Mouse (Mus musculus) right cerebral cortex, postnatal 36 days (tissue): ENCODE measurements around the gene Zkscan14.
"Not testable (repeated sequence)": the region's sequence is repeated elsewhere in the genome, so short reads cannot be mapped to it uniquely, and the experiment has no call there.

ENCODE experiments used
- DNase-seq, 2 experiments: peaks; one replicate each; pipeline ENCODE4 v3.0.0; 2022; ENCODE audit warnings: low spot score in 2 of 2, mixed read lengths in 1 of 2

The Zkscan14 gene

DNA sequence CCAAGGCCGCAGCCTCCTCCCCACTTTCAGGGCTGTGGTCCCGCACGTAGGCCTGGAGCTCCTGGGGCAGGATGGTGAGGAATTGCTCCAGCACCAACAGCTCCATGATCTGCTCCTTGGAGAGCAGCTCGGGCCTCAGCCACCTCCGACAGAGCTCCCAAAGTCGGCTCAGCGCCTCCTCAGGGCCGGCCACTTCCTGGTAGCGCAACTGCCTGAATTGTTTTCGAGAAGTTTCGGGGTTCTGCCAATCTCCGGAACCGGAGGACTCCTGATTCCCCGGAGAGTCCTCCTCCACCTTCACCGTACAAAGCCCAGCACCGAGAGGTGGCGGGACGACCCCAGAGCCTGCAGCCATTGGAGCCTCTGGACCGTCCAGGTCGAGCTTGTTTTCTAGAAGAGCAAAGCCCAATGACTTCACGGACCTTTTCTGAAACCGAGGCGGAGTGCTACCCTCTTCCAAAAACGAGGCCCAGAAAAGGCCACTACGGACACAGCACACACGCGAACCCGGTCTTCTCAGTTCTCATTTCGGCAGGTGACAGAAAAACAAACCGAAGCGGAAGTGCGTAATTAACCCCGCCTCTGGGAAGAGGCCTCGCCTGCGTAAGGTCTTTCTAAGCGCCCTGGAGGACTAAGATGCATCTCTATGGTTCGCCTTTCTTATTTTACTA is at the start of gene Zkscan14:
TSS of gene Zkscan14 (minus strand) at position 548 of the 671 bp plus-strand sequence.
- DNase-seq, result peak; percentile 60 to 63

GRCm38 (mm10) chr5:145249520-145249919 is 47.9 kb upstream of the Zkscan14 start:
- no peak for DNase-seq

DNA sequence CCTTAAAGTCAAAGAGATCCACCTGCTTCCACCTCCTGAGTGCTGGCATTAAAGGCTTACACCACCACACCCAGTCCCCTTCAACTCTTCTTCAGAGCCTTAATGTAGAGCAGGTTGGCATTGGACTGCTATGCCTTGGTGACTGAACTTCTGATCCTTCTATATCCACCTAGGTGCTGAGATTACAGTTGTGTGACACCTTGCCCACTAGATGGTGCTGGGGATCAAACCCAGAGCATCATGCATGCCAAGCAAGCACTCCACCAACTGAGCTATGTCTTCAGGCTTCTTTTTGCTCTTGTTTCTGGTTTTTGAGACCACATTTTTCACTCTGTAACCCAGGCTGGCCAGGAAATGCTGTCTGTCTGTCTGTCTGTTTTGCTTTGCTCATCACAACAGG is 33.0 kb upstream of the Zkscan14 start:
- no peak for DNase-seq

DNA sequence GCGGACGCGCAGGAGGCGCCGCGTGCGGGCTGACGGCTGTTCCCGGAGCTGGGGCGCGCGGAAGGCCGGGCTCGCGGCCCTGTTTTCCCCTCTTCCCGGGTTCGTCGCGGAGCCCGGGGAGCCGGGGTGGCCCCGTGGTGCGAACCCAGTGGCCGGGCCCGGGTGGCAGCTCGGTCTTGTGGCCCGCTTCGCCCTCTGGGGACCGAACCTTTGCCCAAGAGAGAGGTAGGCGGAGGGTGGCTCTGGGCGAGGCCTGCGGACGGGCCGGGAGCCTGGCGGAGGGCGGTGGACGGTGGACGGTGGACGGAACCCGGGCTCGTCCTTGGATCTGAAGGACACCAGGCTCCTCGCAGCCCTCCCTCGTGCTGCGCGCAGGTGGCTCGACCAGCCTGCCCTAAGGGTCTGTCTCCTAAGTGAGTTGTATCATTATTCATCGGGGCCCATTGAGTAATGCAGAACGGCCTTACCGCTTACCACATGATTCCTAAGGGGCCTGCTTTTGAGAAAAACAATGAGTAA is 30.3 kb upstream of the Zkscan14 start:
- DNase-seq, result no peak

DNA sequence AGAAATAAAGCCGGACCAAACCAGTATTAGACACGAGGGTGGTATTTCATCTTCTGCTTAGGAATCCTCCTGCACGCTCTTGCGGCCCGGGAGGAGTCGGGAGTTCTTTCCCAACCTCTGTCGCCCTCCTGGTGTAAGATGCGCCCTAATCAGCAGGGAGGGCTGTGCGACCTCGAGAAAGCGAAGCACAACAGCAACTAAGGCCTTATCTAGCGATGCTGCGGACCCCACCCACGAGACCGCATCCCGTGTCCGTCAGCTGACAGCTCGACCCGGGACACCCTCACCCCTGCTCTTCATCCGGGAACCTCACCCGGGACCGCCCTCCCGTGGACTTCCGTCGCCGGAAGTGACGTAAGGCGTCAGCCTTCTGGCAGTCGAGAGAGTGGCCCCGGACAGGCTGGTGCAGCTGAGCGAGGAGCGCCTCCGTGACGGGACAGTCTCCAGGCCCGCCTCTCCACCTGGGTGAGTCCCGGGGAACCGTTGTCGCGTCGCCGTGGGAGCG is 29.8 kb upstream of the Zkscan14 start, which contains the start of gene Zfp655:
TSS of gene Zfp655 (plus strand) at position 349 of the 505 bp plus-strand sequence.
- DNase-seq, result peak; percentile 95 to 97

DNA sequence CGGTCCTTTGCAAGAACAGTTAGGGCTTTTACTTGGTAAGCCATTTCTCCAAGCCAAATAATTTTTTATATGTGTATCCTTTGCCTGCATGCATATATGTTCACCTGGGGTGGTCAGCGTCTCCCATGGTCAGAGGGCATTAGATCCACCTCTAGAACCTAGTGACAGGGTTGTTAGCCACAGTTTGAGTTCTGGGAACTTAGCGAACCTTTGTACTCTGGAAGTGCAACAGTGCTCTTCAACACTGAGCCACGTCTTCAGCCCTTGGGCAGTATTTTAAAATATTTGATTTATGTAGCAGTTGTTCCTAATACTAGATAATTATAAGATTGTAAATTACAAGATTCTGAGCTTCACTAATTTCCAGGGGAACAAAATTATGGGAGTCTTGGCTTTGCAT is 29.0 kb upstream of the Zkscan14 start:
- DNase-seq, result no peak

- DNase-seq, result not testable (repeated sequence)
Observed at GRCm38 (mm10) chr5:145229283-145229682, 27.6 kb upstream of the Zkscan14 start.

- DNase-seq, result no peak
Observed at GRCm38 (mm10) chr5:145226453-145226852, 24.8 kb upstream of the Zkscan14 start.

GRCm38 (mm10) chr5:145223395-145223794 is 21.7 kb upstream of the Zkscan14 start:
- DNase-seq, result no peak

GRCm38 (mm10) chr5:145222840-145223239 is 21.2 kb upstream of the Zkscan14 start:
- DNase-seq, result no peak

DNA sequence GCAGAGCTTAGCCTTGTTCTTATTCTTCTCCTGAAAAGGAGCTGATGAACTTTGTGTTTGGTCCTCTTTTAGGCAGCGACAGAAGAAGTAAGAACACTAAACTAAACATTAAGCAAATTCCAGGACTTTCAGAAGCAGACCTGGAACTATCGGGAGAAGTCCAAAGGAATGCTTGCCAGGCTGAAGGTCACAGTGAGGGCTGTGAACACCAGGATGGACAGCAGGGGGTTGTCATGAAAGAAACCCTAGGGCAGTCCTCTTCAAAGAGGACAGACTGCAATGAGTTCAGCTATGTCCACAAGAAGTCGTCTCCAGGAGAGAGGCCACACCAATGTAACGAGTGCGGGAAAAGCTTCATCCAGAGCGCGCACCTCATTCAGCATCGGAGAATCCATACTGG is 18.3 kb upstream of the Zkscan14 start:
- no peak for DNase-seq

DNA sequence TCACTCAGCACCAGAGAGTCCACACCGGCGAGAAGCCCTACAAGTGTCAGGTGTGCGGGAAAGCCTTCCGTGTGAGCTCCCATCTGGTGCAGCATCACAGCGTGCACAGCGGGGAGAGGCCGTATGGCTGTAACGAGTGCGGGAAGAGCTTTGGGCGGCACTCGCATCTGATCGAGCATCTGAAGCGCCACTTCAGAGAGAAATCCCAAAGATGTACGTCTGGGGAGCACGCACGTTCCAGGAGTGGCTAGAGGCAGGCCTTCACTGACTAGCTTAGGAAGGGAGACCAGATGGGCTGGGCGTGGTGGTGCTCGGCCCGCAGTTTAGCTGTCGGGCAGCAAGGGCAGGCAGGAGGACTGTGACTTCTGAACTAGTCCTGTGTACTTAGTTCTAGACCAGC is 17.0 kb upstream of the Zkscan14 start:
- DNase-seq, result no peak

DNA sequence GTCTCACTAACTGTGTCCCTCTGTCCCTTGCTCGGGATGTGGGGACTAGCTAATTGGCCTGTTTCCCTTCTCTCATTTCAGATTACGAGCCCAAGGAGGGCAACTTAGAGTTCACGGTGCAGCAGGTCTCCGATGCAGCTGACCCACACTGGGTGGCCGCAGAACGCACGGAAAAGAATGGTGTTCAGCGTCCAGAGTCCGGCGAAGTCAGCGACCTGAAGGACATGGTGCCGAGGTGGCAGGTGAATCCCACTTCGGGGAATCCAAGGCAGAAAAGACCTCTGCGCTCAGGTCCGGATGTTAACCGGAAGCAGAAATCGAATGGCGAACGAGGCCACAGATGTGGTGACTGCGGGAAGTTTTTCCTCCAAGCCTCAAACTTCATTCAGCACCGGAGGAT is 16.5 kb upstream of the Zkscan14 start:
- no peak for DNase-seq

- DNase-seq, result no peak
Observed at GRCm38 (mm10) chr5:145217746-145218145, 16.1 kb upstream of the Zkscan14 start.

DNA sequence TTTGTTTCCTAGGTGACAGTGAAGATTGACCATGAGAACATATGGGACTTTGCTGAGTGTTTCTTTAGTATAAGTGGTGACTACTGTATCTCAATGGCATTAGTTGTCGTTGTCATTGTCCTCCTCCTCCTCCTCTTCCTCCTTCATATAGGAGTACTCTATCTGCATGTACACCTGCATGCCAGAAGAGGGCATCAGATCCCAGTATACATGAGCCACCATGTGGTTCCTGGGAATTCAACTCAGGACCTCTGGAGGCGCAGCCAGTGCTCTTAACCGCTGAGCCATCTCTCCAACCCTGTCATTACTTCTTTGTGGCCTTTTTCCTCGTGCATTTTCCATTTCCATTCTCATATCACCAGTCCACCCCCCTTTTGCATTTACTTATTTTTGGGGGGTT is 13.0 kb upstream of the Zkscan14 start:
- no peak for DNase-seq

DNA sequence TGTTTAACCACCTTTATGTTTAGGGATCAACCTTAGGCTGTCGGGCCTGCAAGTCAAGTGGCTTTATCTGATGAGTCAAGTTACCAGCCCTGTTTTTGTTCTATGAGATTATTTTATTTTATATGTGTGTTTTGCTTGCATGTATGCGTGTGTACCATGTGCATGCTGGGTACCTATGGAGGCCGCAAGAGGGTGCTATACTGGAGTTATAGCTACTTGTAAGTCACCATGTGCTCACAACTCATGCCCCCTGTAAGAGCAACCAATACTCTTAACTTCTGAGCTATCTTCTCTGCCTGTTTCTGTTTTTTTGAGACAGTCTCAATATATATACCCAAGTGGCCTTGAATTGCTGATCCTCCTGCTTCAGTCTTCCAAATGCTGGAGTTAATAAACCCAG is 11.8 kb upstream of the Zkscan14 start:
- DNase-seq, result no peak

GRCm38 (mm10) chr5:145212216-145212615 is 10.5 kb upstream of the Zkscan14 start:
- no peak for DNase-seq

DNA sequence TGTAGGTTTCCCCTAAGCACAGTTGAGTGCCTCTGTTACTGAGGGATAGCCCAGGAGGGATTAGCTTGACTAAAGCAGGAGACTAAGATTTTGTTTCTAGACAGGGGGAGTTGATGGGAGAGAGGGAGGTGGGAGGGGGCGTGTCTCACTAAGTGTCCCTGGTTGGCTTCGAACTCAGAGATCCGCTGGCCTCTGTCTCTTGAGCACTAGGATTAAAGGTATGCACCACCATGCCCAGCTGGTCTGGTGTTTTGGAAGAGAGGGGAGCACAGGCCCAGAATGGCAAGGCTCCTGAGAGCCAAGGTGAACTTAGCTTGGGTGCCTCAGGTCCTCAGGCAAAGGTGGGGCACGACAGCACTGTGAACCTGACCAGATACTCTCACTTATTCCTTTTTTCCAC is 9.7 kb upstream of the Zkscan14 start:
- DNase-seq, result no peak

DNA sequence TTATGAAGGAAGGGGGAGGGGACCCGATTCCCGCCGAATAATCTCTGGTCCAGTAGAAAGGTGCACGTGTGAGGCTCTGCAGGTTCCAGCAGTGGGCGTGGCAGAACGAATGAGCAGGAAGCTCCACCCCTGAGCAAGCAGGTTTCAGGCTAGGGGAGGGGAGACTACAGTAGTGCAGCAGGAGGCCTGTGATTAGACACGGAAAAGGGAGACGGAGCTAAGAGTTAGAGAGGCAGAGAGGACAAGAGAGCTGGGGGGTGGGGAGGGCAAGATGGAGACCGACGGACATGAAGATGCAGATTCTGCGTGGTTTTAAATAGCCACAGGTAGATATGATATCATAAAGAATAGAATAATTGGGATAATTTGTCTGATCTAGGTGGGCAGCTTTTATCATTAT is 6.7 kb upstream of the Zkscan14 start:
- not testable (repeated sequence) for DNase-seq

- no peak for DNase-seq
Observed at GRCm38 (mm10) chr5:145207954-145208353, 6.3 kb upstream of the Zkscan14 start.

DNA sequence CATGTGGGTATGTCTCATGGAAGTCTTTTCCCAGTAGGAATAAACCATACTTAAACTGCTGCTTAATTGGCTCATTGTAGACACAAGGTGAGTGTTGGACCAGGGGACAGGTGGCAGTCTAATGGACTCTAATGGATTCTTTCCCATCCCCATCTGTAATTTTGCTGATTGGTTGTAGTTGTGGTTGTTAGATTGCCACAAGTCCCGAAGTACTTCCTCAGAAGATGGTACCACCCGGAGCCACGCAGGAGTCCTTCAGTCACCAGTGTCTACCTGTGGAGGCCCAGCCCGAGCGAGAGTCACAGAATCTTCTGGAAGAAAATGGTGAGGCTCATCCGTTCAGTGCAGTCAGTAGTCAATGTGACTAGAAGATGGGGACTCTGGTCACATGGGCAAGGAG is 5.7 kb upstream of the Zkscan14 start:
- DNase-seq, result no peak

- DNase-seq, result no peak
Observed at GRCm38 (mm10) chr5:145205041-145205440, 3.4 kb upstream of the Zkscan14 start.

DNA sequence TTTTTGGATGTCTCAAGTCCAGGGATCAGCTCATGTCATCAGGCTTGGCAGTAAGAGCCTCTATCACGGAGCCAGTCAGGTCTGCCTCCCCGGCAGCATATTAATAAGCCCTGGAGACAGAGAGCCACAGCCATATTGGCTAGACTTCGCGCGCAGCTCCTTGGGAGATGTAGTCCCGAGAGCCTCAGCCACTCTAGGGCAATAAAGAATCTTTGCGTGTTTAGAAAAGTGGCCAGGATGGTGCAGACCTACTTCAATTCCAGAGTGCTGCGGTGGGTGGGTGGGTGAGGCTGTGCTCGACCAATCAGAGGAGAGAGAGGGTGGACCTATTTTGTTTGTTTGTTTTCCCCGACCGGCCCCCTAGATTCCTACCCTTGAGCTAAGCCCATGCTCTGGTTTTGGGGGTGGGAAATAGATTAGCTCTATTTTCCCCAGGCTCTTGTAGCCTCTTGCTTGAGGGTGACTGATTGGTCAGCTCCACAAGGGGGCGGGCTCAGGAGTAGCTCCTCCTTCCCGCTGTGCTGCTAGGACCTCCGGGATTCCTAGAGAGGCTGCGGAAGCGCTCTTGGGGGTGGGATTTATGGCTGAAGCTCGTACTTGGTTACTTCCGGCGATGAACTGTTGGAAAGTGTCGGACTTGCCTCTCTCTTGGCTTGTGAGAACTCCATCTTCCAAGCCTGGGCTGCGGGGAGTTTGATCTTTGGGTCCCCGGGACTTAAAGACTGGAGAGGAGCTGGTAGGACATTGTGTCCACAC is 2.4 kb upstream of the Zkscan14 start, which contains the start of gene Zkscan5:
TSS of gene Zkscan5 (plus strand) at position 627 of the 756 bp plus-strand sequence.
- peak; percentile 98 for DNase-seq
